Mouse (Mus musculus): Measurements from ENCODE around the gene Rnf214. TPM values are rescaled to one million over a fixed set of nuclear protein-coding genes. Genes with fewer than 3 reads are reported as not detected.

Rnf214 gene
- 107 and 109 TPM in 2 replicates for polyA plus RNA-seq (2014; fragmentation: Nextera tagmentation; extraction: Ambion mirVana)

DNA sequence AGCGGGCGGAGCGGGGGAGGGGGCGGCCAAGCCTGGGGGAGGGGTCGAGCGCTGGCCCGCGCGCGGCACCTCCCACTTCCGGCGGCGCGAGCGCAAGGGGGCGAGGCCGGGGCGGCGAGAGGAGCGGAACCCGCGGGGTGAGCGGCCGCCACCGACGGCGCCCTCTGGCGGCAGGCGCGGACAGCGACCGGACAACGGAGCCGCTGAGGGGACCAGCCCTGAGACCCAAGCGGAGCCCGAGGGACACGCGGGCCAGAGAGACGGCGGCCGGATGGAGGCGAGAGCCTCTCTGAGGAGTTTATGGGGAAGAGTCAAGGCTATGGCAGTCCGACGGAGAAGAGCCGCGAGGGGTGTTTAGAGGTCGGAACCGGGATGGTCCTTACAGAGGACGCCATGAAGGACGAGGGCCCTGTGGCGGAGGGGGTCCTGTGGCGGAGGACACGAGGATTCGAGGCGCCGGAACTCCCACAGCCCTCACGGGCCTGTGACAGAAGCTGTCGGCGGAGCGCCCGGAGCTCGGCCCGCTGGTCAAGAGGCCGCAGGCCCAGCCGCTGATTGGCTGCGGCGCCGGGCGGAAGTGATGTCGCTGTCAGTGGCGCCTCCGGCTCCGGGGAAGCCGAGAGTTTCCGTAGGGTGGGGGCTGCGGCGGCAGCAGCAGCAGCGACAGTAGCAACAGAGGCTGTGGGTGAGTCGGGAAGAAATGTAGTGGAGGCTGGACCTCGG is at the start of gene Rnf214, which contains the start of gene Pcsk7:
TSS of gene Rnf214 (minus strand) at position 557 of the 723 bp plus-strand sequence.
TSS of gene Pcsk7 (plus strand) at position 143 of the 723 bp plus-strand sequence.
- H3K9me3 ChIP-seq (ENCODE audit: control insufficient read depth, low read length) = no peaks in the 10 kb centered on the region
- WGBS = under 1% methylated on average over 75 of the region's 80 CpGs
- peaks cover 47% of the 10 kb centered on the region for H3K36me3 ChIP-seq (replicated peaks; ENCODE audit: control insufficient read depth, insufficient read depth)
- peak; percentile 92 for ATAC-seq (ENCODE audit: low FRiP score)
- peak; percentile 94 for DNase-seq (ENCODE audit: low spot score)
- no peaks in the 10 kb centered on the region for H3K27me3 ChIP-seq (ENCODE audit: control insufficient read depth, insufficient read depth, low read length)
- H3K4me1 ChIP-seq (replicated peaks; ENCODE audit: control insufficient read depth, insufficient read depth, low read length) = peaks cover 27% of the 10 kb centered on the region
- peak within 1 kb of the TSS; percentile 96 for H3K27ac ChIP-seq
- peak within 1 kb of the TSS; percentile 84 for H3K4me2 ChIP-seq (replicated peaks)
- H3K9ac ChIP-seq = peak within 1 kb of the TSS; percentile 91
- peak within 1 kb of the TSS; percentile 80 for H3K4me3 ChIP-seq (replicated peaks; ENCODE audit: low read length)

DNA sequence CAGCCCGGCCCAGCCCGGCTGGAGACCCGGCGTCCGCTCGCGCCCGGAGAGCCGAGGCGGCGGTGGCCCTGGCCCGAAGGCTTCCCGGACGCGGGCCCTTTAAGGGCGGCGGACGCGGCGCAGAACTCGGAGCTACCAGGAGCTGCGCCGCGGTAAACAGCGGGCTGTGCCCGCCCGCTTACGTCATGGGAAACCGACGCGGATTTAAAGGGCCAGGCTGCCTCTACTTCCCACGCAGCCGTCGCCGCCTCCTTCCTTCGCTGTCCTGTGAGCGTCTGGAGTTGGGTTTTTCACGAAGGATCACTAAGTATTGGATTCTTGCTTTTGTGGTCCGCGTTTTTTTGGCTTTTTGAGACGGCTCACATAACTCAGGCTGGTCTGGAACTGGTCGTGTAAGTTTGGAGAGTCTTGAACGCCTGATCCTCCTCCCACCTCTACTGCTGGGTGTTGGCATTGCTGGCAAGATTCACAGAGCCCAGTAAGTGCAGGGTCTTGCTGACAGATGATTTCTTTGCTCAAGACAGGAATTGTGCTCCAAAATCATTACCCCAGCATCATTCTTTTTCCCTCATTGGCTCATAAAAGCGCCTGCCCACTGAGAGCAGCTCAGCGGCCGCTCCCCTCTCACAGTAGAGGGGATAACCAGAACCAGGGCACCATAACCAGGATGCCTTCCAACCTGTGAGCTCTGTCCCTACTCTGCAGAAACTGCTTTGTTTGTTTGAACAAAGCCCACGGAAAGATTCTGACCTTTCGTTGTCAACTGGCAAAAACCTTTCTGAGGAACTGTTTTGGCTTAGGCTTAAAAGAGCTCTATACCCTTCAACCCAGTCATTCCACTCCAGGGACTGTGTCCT is 48.6 kb upstream of the Rnf214 start, which contains the start of gene Sidt2:
TSS of gene Sidt2 (minus strand) at position 152 of the 857 bp plus-strand sequence.
- no peaks in the 10 kb centered on the region for H3K9me3 ChIP-seq (ENCODE audit: control insufficient read depth, low read length)
- H3K4me1 ChIP-seq (replicated peaks; ENCODE audit: control insufficient read depth, insufficient read depth, low read length) = peaks cover 21% of the 10 kb centered on the region; the same call in 1 of the 2 replicates

DNA sequence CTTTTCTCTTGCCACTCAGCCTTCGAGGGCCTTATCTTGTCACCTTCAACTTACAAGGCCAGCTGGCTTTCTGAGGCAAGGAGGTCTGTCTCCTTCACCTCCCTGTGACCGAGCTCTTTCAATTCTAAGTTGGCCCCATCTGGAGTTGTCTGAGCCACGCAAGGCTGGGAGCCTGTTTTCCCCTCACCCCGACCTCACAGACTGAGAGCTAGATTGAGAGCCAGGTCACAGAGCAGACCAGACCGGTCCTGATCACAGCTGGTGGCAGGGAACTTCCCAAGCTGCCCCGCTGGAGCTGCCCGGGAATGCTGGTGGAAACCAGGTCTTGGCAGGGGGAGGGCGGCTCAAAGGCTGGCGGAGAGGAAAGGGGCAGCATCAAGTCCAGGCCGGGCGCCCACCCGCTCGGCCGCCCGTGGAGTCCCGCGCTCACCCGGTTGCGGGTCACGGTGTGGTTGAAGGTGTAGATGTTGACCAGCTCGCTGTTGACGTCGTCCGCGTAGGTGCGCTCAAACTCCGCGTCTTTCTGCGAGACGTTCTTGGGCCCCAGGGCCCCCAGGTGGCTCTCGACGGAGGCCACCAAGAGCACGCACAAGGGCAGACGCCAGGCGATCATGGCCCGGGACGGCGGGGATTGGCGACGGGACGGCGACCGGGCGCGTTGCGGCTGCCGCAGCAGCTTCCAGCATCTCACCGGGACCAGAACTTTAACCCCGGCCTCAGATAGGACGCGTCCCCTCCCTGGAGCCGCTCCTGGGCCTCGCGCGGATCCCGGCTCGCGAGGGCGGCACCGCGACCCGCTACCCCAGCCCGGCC is 47.8 kb upstream of the Rnf214 start:
- Histone ChIP-seq H3K9me3 (ENCODE audit: control insufficient read depth, low read length) (no peaks in the 10 kb centered on the region), H3K9ac (peak overlapping the region; percentile 92), H3K27ac (peak overlapping the region; percentile 81), H3K4me1 (replicated peaks; ENCODE audit: control insufficient read depth, insufficient read depth, low read length) (peaks cover 21% of the 10 kb centered on the region; the same call in 1 of the 2 replicates), H3K4me2 (replicated peaks) (peak overlapping the region; percentile 88), H3K36me3 (replicated peaks; ENCODE audit: control insufficient read depth, insufficient read depth) (peaks cover 32% of the 10 kb centered on the region), H3K4me3 (replicated peaks; ENCODE audit: low read length) (peak overlapping the region; percentile 86), H3K27me3 (ENCODE audit: control insufficient read depth, insufficient read depth, low read length) (no peaks in the 10 kb centered on the region)
- peak; percentile 58 for ATAC-seq (ENCODE audit: low FRiP score)
- peak; percentile 43 for DNase-seq (ENCODE audit: low spot score)
- WGBS = under 1% methylated on average over 51 of the region's 63 CpGs

More for the DNA sequence above, 48.6 kb upstream of the Rnf214 start, which contains the start of gene Sidt2:
- Histone ChIP-seq H3K9ac (peak within 1 kb of the TSS; percentile 92), H3K4me2 (replicated peaks) (peak within 1 kb of the TSS; percentile 88), H3K4me3 (replicated peaks; ENCODE audit: low read length) (peak within 1 kb of the TSS; percentile 86), H3K36me3 (replicated peaks; ENCODE audit: control insufficient read depth, insufficient read depth) (peaks cover 27% of the 10 kb centered on the region), H3K27me3 (ENCODE audit: control insufficient read depth, insufficient read depth, low read length) (no peaks in the 10 kb centered on the region), H3K27ac (peak within 1 kb of the TSS; percentile 81)
- DNase-seq (ENCODE audit: low spot score) (peak; percentile 90), ATAC-seq (ENCODE audit: low FRiP score) (peak; percentile 96)
- under 1% methylated on average over 48 of the region's 48 CpGs for WGBS

DNA sequence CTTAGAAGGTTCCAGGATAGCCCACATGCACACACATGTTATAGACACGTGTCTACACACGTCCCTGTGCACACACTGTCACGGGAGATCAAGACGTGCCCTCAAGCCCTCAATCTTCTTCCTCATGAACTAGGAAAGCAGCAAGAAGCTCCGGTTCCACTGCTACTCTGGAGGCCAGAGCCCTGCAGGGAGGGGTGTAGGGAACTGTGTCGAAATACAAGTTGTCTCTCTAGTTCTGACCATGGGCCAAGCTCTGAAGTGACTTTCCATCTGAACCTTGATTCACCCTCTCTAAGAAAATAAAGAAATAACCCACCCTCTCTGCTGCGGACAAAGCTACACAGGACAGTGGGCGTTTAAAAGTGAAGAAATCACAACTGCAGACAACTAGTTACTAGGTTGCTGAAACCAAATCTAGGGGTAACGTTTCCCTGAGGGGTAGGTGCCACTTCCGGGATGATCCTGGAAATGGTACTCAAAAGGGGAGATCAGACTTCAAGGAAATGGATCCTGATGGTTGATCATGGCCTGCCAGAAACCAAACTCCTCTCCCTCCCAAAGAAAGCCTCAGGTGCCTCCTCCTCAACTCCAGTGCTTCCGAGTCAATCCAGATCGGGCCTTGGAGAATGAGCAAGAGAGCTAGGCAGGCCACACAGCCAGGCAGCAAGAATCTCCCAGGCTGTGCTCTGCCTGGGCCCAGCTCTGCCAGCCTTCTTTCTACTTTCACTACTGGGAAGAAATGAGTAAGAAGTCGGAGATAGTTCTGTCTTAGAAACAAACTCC is 47.0 kb upstream of the Rnf214 start:
- 66% methylated on average over 13 of the region's 13 CpGs for WGBS
- no peak for ATAC-seq (ENCODE audit: low FRiP score)

DNA sequence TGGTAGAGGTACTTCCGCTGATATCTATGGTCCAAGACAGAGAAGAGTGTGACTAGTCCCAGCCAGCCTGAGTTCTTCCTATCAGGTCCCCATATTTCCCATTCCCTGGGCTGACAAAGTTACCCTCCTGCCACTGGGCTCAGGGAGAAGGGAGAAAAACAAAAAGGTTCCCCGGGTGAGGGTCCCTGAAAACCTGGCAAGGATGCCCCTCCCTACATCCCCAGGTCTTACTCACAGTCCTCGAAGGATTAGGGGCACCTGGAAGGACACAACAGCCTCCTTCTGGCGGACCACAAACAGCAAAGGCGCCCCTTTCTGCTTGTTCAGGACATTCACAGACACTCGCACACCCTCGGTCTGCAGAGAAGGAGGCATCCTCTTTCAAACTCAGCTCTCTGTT is 46.2 kb upstream of the Rnf214 start:
- no peak for ATAC-seq (ENCODE audit: low FRiP score)
- 80% methylated on average over 7 of the region's 7 CpGs for WGBS
- Histone ChIP-seq H3K4me3 (replicated peaks; ENCODE audit: low read length) (no peak overlapping the region), H3K9ac (no peak overlapping the region), H3K4me2 (replicated peaks) (peak overlapping the region; percentile 88), H3K4me1 (replicated peaks; ENCODE audit: control insufficient read depth, insufficient read depth, low read length) (peaks cover 21% of the 10 kb centered on the region; the same call in 1 of the 2 replicates), H3K27me3 (ENCODE audit: control insufficient read depth, insufficient read depth, low read length) (no peaks in the 10 kb centered on the region), H3K27ac (no peak overlapping the region), H3K9me3 (ENCODE audit: control insufficient read depth, low read length) (no peaks in the 10 kb centered on the region), H3K36me3 (replicated peaks; ENCODE audit: control insufficient read depth, insufficient read depth) (peaks cover 47% of the 10 kb centered on the region)
- DNase-seq (ENCODE audit: low spot score) = no peak

More for the DNA sequence above, 47.0 kb upstream of the Rnf214 start:
- DNase-seq (ENCODE audit: low spot score) = no peak
- H3K4me1 ChIP-seq (replicated peaks; ENCODE audit: control insufficient read depth, insufficient read depth, low read length) = peaks cover 21% of the 10 kb centered on the region; the same call in 1 of the 2 replicates
- peak overlapping the region; percentile 86 for H3K4me3 ChIP-seq (replicated peaks; ENCODE audit: low read length)
- no peaks in the 10 kb centered on the region for H3K9me3 ChIP-seq (ENCODE audit: control insufficient read depth, low read length)
- H3K36me3 ChIP-seq (replicated peaks; ENCODE audit: control insufficient read depth, insufficient read depth) = peaks cover 39% of the 10 kb centered on the region
- H3K9ac ChIP-seq = peak overlapping the region; percentile 92
- no peak overlapping the region for H3K27ac ChIP-seq
- no peaks in the 10 kb centered on the region for H3K27me3 ChIP-seq (ENCODE audit: control insufficient read depth, insufficient read depth, low read length)
- peak overlapping the region; percentile 88 for H3K4me2 ChIP-seq (replicated peaks)

DNA sequence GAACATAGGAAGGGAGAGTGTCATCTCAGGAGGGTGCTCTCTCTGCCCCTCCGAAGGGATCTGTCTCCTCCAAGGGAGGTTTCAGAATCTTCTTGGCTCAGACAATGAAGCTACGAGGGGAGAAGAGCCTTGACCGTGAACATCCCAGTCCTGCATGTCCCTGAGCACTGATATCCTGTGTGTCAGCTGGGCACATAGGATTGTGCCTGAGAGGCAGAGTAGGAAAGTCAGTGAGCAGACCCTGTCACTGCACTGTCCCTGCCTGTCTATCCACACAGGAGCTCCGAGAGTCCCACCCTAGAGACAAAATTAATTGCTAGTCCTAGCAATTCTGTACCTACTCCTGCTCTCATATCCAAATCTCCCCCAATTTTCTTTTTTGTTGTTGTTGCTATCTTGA is 45.3 kb upstream of the Rnf214 start:
- H3K9ac ChIP-seq = no peak overlapping the region
- peaks cover 21% of the 10 kb centered on the region; the same call in 1 of the 2 replicates for H3K4me1 ChIP-seq (replicated peaks; ENCODE audit: control insufficient read depth, insufficient read depth, low read length)
- ATAC-seq (ENCODE audit: low FRiP score) (no peak), DNase-seq (ENCODE audit: low spot score) (no peak)
- no peaks in the 10 kb centered on the region for H3K9me3 ChIP-seq (ENCODE audit: control insufficient read depth, low read length)
- no peak overlapping the region for H3K27ac ChIP-seq
- 89% methylated on average over 4 of the region's 4 CpGs for WGBS
- no peak overlapping the region for H3K4me3 ChIP-seq (replicated peaks; ENCODE audit: low read length)
- no peaks in the 10 kb centered on the region for H3K27me3 ChIP-seq (ENCODE audit: control insufficient read depth, insufficient read depth, low read length)
- H3K4me2 ChIP-seq (replicated peaks) = no peak overlapping the region
- H3K36me3 ChIP-seq (replicated peaks; ENCODE audit: control insufficient read depth, insufficient read depth) = peaks cover 55% of the 10 kb centered on the region

DNA sequence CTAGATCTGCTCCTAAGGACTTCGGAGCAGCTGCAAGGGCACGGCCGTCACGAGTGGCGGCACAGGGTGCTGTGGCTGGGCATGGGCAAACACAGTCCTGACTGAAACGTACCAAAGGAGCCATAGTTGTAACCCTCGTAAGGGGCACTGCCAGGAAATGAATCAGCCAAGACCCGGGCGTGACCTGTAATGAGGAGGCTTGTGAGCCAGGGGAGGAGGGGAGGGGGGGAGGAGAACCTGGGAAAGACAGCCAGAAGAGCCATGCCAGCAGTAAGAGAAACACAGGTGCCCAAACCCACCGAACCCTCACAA is 40.1 kb upstream of the Rnf214 start:
- ATAC-seq (ENCODE audit: low FRiP score) (no peak), DNase-seq (ENCODE audit: low spot score) (no peak)
- H3K27me3 ChIP-seq (ENCODE audit: control insufficient read depth, insufficient read depth, low read length) = no peaks in the 10 kb centered on the region
- peaks cover 99% of the 10 kb centered on the region for H3K36me3 ChIP-seq (replicated peaks; ENCODE audit: control insufficient read depth, insufficient read depth)
- no peak overlapping the region for H3K27ac ChIP-seq
- H3K4me1 ChIP-seq (replicated peaks; ENCODE audit: control insufficient read depth, insufficient read depth, low read length) = no peaks in the 10 kb centered on the region
- H3K9me3 ChIP-seq (ENCODE audit: control insufficient read depth, low read length) = no peaks in the 10 kb centered on the region
- WGBS = 91% methylated on average over 10 of the region's 10 CpGs
- no peak overlapping the region for H3K4me2 ChIP-seq (replicated peaks)
- H3K4me3 ChIP-seq (replicated peaks; ENCODE audit: low read length) = no peak overlapping the region
- H3K9ac ChIP-seq = no peak overlapping the region

DNA sequence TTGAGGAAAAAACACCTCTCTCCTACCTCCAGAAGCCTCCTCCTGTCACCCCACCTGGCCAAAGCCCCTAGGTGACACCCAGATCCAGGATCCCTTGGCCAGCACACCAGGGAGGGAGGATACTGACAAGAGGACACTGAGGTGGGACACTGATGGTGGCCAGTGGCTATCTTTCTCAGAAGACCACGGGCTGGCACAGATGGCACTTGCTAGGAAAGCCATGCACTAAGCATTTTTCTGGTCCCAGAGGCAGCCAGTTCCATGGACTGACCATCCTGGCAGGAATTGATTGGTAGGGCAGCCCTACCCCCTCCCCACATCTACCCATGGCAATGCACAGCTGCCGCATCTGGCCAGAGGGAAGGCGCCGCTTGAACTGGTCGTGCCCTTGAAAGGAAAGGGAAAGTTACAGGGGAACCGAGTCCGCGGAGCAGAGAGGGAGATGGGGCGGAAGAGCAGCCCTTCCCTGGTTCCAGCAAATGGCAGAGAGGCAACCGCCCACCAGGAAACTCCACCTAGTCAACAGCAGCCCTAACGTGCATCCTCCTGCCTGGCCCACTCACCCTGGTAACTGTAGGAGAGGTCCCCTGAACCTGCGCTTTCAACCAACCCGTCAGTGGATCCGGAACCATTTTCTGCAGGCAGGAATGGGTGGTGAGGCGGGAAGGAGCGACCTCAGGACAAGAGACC is 39.6 kb upstream of the Rnf214 start:
- no peaks in the 10 kb centered on the region for H3K27me3 ChIP-seq (ENCODE audit: control insufficient read depth, insufficient read depth, low read length)
- DNase-seq (ENCODE audit: low spot score) (no peak), ATAC-seq (ENCODE audit: low FRiP score) (no peak)
- H3K4me3 ChIP-seq (replicated peaks; ENCODE audit: low read length) = no peak overlapping the region
- H3K27ac ChIP-seq = no peak overlapping the region
- H3K4me2 ChIP-seq (replicated peaks) = no peak overlapping the region
- 90% methylated on average over 16 of the region's 16 CpGs for WGBS
- no peaks in the 10 kb centered on the region for H3K4me1 ChIP-seq (replicated peaks; ENCODE audit: control insufficient read depth, insufficient read depth, low read length)
- H3K9ac ChIP-seq = no peak overlapping the region
- no peaks in the 10 kb centered on the region for H3K9me3 ChIP-seq (ENCODE audit: control insufficient read depth, low read length)
- peaks cover 99% of the 10 kb centered on the region for H3K36me3 ChIP-seq (replicated peaks; ENCODE audit: control insufficient read depth, insufficient read depth)
